In genomic region chr15:70920862-70921261, GRCm38 (mm10) we compare ENCODE assay signal across 9 mouse cellular contexts.
A peak's percentile ranks its signal among the peaks of the same experiment; 100 is the strongest.
DNase-seq lines count a peak whose midpoint lies in the region; ATAC-seq and TF ChIP-seq lines count a peak whose summit lies in the region.
"Had no signal": no experiment of that assay in that cellular context is flagged by ENCODE, and none has a peak within 500 bp of the region (broad histone marks: within the 10 kb centered on the region; RNA-seq: fewer than 3 reads in every experiment).

No protein-coding gene starts in this region.

- no peak overlapping the region for H3K4me2 ChIP-seq in forebrain, embryonic 16.5 days (ENCODE audit: low read length)
- no peak overlapping the region for H3K4me2 ChIP-seq in liver, embryonic 14.5 days (ENCODE audit: low read depth)
- H3K4me2 ChIP-seq: heart, embryonic 13.5 days had no signal

- no peak overlapping the region for H3K9ac ChIP-seq in forebrain, embryonic 16.5 days (replicated peaks; ENCODE audit: low read depth, low read length)
- H3K9ac ChIP-seq in liver, embryonic 14.5 days (replicated peaks): no peak overlapping the region
- H3K9ac ChIP-seq: heart, embryonic 13.5 days had no signal

- WGBS in forebrain, embryonic 16.5 days: 44% methylated on average over 2 of the region's 2 CpGs
- 24% methylated on average over 2 of the region's 2 CpGs for WGBS in liver, embryonic 14.5 days (ENCODE audit: insufficient replicate concordance)

- no peaks in the 10 kb centered on the region for H3K27me3 ChIP-seq in forebrain, embryonic 16.5 days (replicated peaks; ENCODE audit: control insufficient read depth, insufficient read depth, low read length)
- no peaks in the 10 kb centered on the region for H3K27me3 ChIP-seq in liver, embryonic 14.5 days (ENCODE audit: control insufficient read depth, insufficient read depth, low read length)
- H3K27me3 ChIP-seq: heart, embryonic 13.5 days had no signal

- no peaks in the 10 kb centered on the region; the same call in 1 of the 2 replicates for H3K4me1 ChIP-seq in forebrain, embryonic 16.5 days (replicated peaks; ENCODE audit: control insufficient read depth, insufficient read depth, low read length)
- H3K4me1 ChIP-seq in liver, embryonic 14.5 days (replicated peaks; ENCODE audit: control insufficient read depth in 2 of 2, insufficient read depth in 2 of 2, low read length in 1 of 2): no peaks in the 10 kb centered on the region
- H3K4me1 ChIP-seq: heart, embryonic 13.5 days had no signal

- TF ChIP-seq EP300 in liver, embryonic 14.5 days (IDR thresholded peaks at IDR 0.05; ENCODE audit: low read depth): no peak

- no peaks in the 10 kb centered on the region for H3K36me3 ChIP-seq in forebrain, embryonic 16.5 days (ENCODE audit: control insufficient read depth, insufficient read depth)
- no peaks in the 10 kb centered on the region for H3K36me3 ChIP-seq in liver, embryonic 14.5 days (replicated peaks; ENCODE audit: control insufficient read depth, insufficient read depth, low read depth)
- H3K36me3 ChIP-seq: heart, embryonic 13.5 days had no signal

- no peak overlapping the region for H3K27ac ChIP-seq in forebrain, embryonic 16.5 days (ENCODE audit: low read length)
- H3K27ac ChIP-seq in liver, embryonic 14.5 days: no peak overlapping the region
- H3K27ac ChIP-seq: heart, embryonic 13.5 days had no signal

- peak; percentile 92 for ATAC-seq in forebrain, embryonic 16.5 days
- no peak for ATAC-seq in liver, embryonic 14.5 days (ENCODE audit: insufficient read depth)

- intact Hi-C loops in gastrocnemius, postnatal 14 days (cut with DNase I; ENCODE audit: low total_unique reads): loop anchor here (10.0 kb wide), 1 partner anchor 1986 kb away; no protein-coding TSS in a partner anchor

- no peaks in the 10 kb centered on the region for H3K9me3 ChIP-seq in forebrain, embryonic 16.5 days (ENCODE audit: control insufficient read depth, low read length)
- H3K9me3 ChIP-seq in liver, embryonic 14.5 days (ENCODE audit: control insufficient read depth, low read length): no peaks in the 10 kb centered on the region
- H3K9me3 ChIP-seq: heart, embryonic 13.5 days had no signal

- H3K4me3 ChIP-seq in forebrain, embryonic 16.5 days (replicated peaks; ENCODE audit: low read length): no peak overlapping the region
- no peak overlapping the region for H3K4me3 ChIP-seq in liver, embryonic 14.5 days (ENCODE audit: insufficient read depth in 1 of 2, low read depth in 2 of 2, low read length in 2 of 2)
- H3K4me3 ChIP-seq: heart, embryonic 13.5 days had no signal

- DNase-seq in urinary bladder, postnatal 14 days (ENCODE audit: low spot score): peak; percentile 14
- no peak for DNase-seq in urinary bladder, postnatal 10 days (ENCODE audit: low spot score)
- DNase-seq in brain, embryonic 18.5 days (ENCODE audit: low read depth, low spot score): peak; percentile 69
- peak; percentile 24 for DNase-seq in kidney, postnatal 14 days
- peak in 1 of 3 experiments; percentile 2 for DNase-seq in liver, embryonic 14.5 days (ENCODE audit: low read depth in 3 of 3, low spot score in 3 of 3)
- DNase-seq in right cerebral cortex, postnatal 10 days (ENCODE audit: low spot score in 2 of 2): peak; percentile 77 to 88
- no peak for DNase-seq in gastrocnemius, postnatal 14 days

- TF ChIP-seq CTCF in liver, embryonic 14.5 days (IDR thresholded peaks at IDR 0.05; ENCODE audit: low read depth): peak; percentile 36; the same call in 1 of the 2 replicates

Comparison
In these comparisons a context has a peak if more than half of its experiments do, and no peak if none do; other contexts are left out.
1. DNase-seq: peak in urinary bladder, postnatal 14 days (single experiment), brain, embryonic 18.5 days (single experiment), kidney, postnatal 14 days (single experiment) and right cerebral cortex, postnatal 10 days (2 of 2); none in urinary bladder, postnatal 10 days (single experiment) and gastrocnemius, postnatal 14 days (single experiment).